Mouse (Mus musculus) testis, adult 2 months (tissue): ENCODE results near the gene Timd4. TPM values are rescaled to one million over a fixed set of nuclear protein-coding genes. Genes with fewer than 3 reads are reported as not detected.

Experiments used
- H3K27ac ChIP-seq: fragments of 200-500 bp; 2 replicates; pipeline ENCODE4 v1.5.1; 2012; ENCODE audit warnings: low read depth, low read length; ENCODE audit not compliant: control insufficient read depth, insufficient read depth
- H3K27me3 ChIP-seq: fragments of 200-500 bp; 2 replicates; pipeline ENCODE4 v1.6.1; 2012; ENCODE audit warnings: mild to moderate bottlenecking, low read length, moderate library complexity; ENCODE audit not compliant: control insufficient read depth, insufficient read depth
- H3K36me3 ChIP-seq: fragments of 200-500 bp; 2 replicates; pipeline ENCODE4 v1.6.1; 2012; ENCODE audit warnings: mild to moderate bottlenecking, low read length; ENCODE audit not compliant: control insufficient read depth, insufficient read depth
- H3K4me1 ChIP-seq: fragments of 200-500 bp; 2 replicates; pipeline ENCODE4 v1.6.1; 2012; ENCODE audit warnings: low read length; ENCODE audit not compliant: control insufficient read depth, insufficient read depth
- H3K4me3 ChIP-seq: fragments of 200-500 bp; 2 replicates; pipeline ENCODE4 v1.5.1; 2012; ENCODE audit warnings: low read depth, mild to moderate bottlenecking, low read length, moderate library complexity, mixed read lengths; ENCODE audit not compliant: control insufficient read depth
- CTCF ChIP-seq: fragments of 200-500 bp; IDR thresholded peaks from 2 replicates; pipeline ENCODE4 v1.5.1; 2012; ENCODE audit warnings: low read depth, mild to moderate bottlenecking, inconsistent platforms, low read length, moderate library complexity; ENCODE audit not compliant: control insufficient read depth, insufficient read depth, insufficient replicate concordance
- POLR2A ChIP-seq: fragments of 200-500 bp; IDR thresholded peaks from 2 replicates; pipeline ENCODE4 v1.6.1; 2012; ENCODE audit warnings: low read depth, mild to moderate bottlenecking, inconsistent platforms, low read length, moderate library complexity; ENCODE audit not compliant: control insufficient read depth
- polyA plus RNA-seq: library from polyadenylated mRNA; depleted of rRNA; stranded (reverse); fragments of >200 nt; gene quantifications from 2 replicates; pipeline ENCODE4 v1.2.3, GENCODE M21; 2012; rRNA removed

The Timd4 gene
- polyA plus RNA-seq, 1 experiment = 0.25 TPM

DNA sequence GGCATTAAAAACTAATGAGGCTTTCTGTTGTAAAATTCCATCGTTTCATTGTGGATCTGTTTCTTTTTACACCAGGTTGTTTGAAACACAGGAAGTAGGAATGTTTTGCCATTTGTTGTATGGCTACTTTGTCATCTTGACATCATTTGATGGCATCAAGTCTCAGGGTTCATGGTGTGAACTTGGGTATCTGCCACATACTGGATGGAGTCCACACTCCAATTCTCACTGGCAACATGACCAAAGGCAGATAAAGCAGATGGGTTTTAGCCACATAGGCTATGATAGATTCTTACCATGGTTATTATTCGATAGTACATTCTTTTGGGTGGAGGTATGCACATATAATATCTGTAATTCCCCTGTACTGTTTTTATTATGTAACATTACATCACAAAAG, 71.9 kb downstream of the Timd4 start:
- Histone ChIP-seq H3K4me3 (no peak overlapping the region), H3K27ac (no peak overlapping the region), H3K4me1 (no peaks in the 10 kb centered on the region), H3K27me3 (no peaks in the 10 kb centered on the region), H3K36me3 (no peaks in the 10 kb centered on the region)
- TF ChIP-seq CTCF (no peak), POLR2A (no peak)

DNA sequence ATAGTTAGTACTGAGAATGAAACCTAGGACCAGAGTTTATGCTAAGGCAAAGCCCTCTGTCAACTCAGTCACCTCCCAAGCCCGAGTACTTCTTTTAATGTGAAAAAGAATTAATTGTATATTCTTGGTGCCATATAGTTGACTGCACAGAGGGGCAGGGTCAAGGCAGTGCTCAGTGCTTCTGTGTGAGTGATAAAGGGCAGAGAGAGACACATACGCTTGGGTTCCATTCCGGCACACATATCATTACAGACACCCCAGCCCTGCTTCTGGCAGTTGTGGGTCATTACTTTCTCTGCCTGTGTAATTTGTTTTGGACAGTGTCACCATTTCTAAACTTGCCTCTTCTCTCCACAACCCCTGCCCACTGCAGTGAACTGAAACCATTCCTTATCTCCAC, 78.5 kb downstream of the Timd4 start:
- no peak overlapping the region for H3K4me3 ChIP-seq
- H3K36me3 ChIP-seq = no peaks in the 10 kb centered on the region
- H3K4me1 ChIP-seq = no peaks in the 10 kb centered on the region
- TF ChIP-seq CTCF (no peak), POLR2A (no peak)
- H3K27ac ChIP-seq = no peak overlapping the region
- no peaks in the 10 kb centered on the region for H3K27me3 ChIP-seq

Other genes with a start within 250 kb of the Timd4 start
- not detected in 2 replicates for gene BC053393, start 239.3 kb upstream of the Timd4 start, polyA plus RNA-seq
- not detected in 2 replicates for gene Dppa1, start 181.5 kb upstream of the Timd4 start, polyA plus RNA-seq
- 0.10 and 0.31 TPM in 2 replicates for gene Timd2, start 103.7 kb upstream of the Timd4 start, polyA plus RNA-seq
- 0.08 and 0.36 TPM in 2 replicates for gene Havcr1, start 75.7 kb upstream of the Timd4 start, polyA plus RNA-seq